Mouse (Mus musculus) G1E (cell line): ENCODE data around the gene Tuba1c. TPM values are rescaled to one million over a fixed set of nuclear protein-coding genes. Genes with fewer than 3 reads are reported as not detected.

Experiments
- ATAC-seq: 2 replicates; pipeline ENCODE4 v1.8.0; 2016; ENCODE audit warnings: mild to moderate bottlenecking; ENCODE audit not compliant: insufficient number of reproducible peaks, poor library complexity, low FRiP score, severe bottlenecking; ENCODE audit errors: extremely low read depth
- DNase-seq: peaks from one replicate; pipeline ENCODE4 v3.0.0; 2012; ENCODE audit warnings: low spot score
- H3K27me3 ChIP-seq: 2 replicates; pipeline ENCODE4 v1.6.1; 2012; ENCODE audit warnings: mild to moderate bottlenecking, low read length, inconsistent platforms; ENCODE audit not compliant: insufficient read depth
- H3K36me3 ChIP-seq: replicated peaks from 2 replicates; pipeline ENCODE3; 2012; ENCODE audit warnings: mild to moderate bottlenecking, inconsistent platforms
- H3K4me1 ChIP-seq: 2 replicates; pipeline ENCODE4 v1.6.1; 2012; ENCODE audit warnings: low read depth, low read length, inconsistent platforms, mixed read lengths; ENCODE audit not compliant: insufficient read depth
- H3K4me3 ChIP-seq: 2 replicates; pipeline ENCODE4 v1.5.1; 2012; ENCODE audit warnings: low read depth, mild to moderate bottlenecking, inconsistent platforms, low read length, moderate library complexity, mixed read lengths
- H3K9me3 ChIP-seq: replicated peaks from 2 replicates; pipeline ENCODE4 v1.6.1; 2012; ENCODE audit warnings: inconsistent platforms
- CTCF ChIP-seq: IDR thresholded peaks from 2 replicates; pipeline ENCODE4 v1.5.1; 2012; ENCODE audit warnings: low read depth, low read length, inconsistent platforms, mixed read lengths
- GATA1 ChIP-seq: IDR thresholded peaks from 2 replicates; pipeline ENCODE4 v1.6.1; 2012; ENCODE audit warnings: borderline replicate concordance, low read length, inconsistent platforms, mixed read lengths
- GATA2 ChIP-seq: IDR thresholded peaks from 2 replicates; pipeline ENCODE4 v1.6.1; 2012; ENCODE audit warnings: low read depth, low read length, inconsistent platforms, borderline replicate concordance
- POLR2AphosphoS5 ChIP-seq: IDR thresholded peaks from 2 replicates; pipeline ENCODE4 v1.6.1; 2012; ENCODE audit warnings: low read depth, low read length, inconsistent platforms; ENCODE audit not compliant: insufficient replicate concordance
- TAL1 ChIP-seq: conservative IDR thresholded peaks from 2 replicates; pipeline ENCODE4 v1.6.1; 2012; ENCODE audit warnings: low read depth, low read length, inconsistent platforms, mixed read lengths
- polyA plus RNA-seq: library from polyadenylated mRNA; stranded (reverse); fragments of >175 nt; gene quantifications from 2 replicates; pipeline ENCODE4 v1.2.3, GENCODE M21; 2012
- total RNA-seq, 2 experiments: library from RNA; stranded (forward) in 1 of 2; stranded (reverse) in 1 of 2; fragments of 200-1000 nt in 1 of 2; fragments of >200 nt in 1 of 2; fragmentation: Nextera tagmentation in 1 of 2; gene quantifications; 2 replicates each; pipeline ENCODE4 v1.2.3; 2014 to 2017

Gene Tuba1c
- total and polyA plus RNA-seq, 3 experiments = 72.7 to 856 (median 252) TPM

DNA sequence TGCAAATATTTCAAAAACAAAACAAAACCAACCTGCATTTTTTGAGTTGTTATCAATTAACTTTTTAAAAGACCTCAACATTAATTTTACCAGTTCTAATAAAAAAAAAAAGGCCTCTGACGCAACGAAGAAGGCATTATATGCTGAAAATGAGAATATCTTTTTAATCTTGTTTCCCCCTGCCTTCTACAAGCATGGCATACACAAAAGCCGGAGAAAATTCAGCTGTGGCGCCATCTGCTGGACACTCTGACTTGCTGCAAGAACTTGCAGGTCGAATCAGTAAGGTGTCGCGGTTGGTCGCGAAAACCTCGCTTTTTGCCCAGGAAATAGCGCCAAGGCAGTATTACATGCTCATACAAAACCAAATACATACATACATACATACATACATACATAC, 35.8 kb upstream of the Tuba1c start:
- no peaks in the 10 kb centered on the region for H3K9me3 ChIP-seq
- no peak overlapping the region; the same call in 1 of the 2 replicates for H3K4me3 ChIP-seq
- no peak; the same call in 1 of the 2 replicates for ATAC-seq
- H3K36me3 ChIP-seq = no peaks in the 10 kb centered on the region
- H3K27me3 ChIP-seq = peaks cover 5% of the 10 kb centered on the region; the same call in 1 of the 2 replicates
- peak; percentile 73 for TF ChIP-seq CTCF
- no peak for TF ChIP-seq TAL1
- peak; percentile 78 for DNase-seq
- H3K4me1 ChIP-seq = peaks cover 52% of the 10 kb centered on the region

DNA sequence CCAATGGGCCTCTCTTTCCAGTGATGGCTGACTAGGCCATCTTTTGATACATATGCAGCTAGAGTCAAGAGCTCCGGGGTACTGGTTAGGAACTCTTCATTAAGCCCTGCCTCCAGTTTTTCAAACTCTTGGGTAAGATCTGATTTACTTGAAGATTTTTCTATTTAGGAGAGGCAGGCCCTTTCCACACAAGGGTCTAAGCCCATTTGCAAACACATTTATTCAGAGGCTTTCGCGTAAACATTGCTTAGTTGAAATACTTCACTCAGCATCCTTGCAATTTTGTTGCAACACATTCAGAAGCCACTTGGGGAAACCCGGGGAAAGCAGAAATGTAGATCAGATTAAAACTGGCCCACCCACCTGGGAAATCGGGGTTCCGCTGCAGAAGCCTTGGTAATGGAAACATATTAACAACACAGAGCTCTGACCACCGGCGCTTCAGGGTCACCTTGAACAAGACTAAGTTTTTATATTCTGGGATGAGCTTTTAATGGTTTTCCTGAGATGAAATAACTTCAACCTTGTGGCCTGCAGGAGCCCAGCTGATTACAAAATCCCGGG, 34.7 kb upstream of the Tuba1c start:
- H3K9me3 ChIP-seq = no peaks in the 10 kb centered on the region
- no peak overlapping the region for H3K4me3 ChIP-seq
- ATAC-seq (no peak), DNase-seq (no peak)
- H3K36me3 ChIP-seq = no peaks in the 10 kb centered on the region
- no peak for TF ChIP-seq CTCF
- TF ChIP-seq GATA1 = no peak
- TF ChIP-seq GATA2 = no peak
- no peak for TF ChIP-seq POLR2AphosphoS5
- TF ChIP-seq TAL1 = no peak
- peaks cover 44% of the 10 kb centered on the region for H3K4me1 ChIP-seq
- H3K27me3 ChIP-seq = peaks cover 5% of the 10 kb centered on the region; the same call in 1 of the 2 replicates

DNA sequence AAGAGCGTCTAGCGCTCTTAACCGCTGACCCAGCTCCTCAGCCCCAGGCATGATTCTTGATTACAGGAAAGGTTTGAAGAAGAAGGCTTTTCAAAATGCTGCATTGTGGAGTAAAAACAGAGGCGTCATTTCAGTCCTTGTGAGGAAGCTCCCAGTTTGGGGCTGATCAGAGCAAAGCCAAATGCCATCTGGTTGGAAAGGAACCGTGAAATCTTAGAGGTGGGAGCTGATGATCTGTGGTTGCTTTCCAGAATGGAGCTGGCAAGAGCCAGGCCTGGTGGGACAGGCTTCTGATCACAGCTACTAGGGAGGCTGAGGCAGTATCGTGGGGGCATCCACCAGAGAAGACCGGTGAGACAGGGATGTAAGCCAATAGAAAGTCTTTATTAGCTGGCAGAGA, 32.9 kb upstream of the Tuba1c start:
- Histone ChIP-seq H3K4me1 (peaks cover 30% of the 10 kb centered on the region), H3K27me3 (peaks cover 10% of the 10 kb centered on the region), H3K9me3 (no peaks in the 10 kb centered on the region), H3K4me3 (no peak overlapping the region), H3K36me3 (no peaks in the 10 kb centered on the region)
- ATAC-seq (no peak), DNase-seq (no peak)
- no peak for TF ChIP-seq GATA2
- no peak for TF ChIP-seq GATA1
- TF ChIP-seq TAL1 = no peak
- no peak for TF ChIP-seq POLR2AphosphoS5
- no peak for TF ChIP-seq CTCF

DNA sequence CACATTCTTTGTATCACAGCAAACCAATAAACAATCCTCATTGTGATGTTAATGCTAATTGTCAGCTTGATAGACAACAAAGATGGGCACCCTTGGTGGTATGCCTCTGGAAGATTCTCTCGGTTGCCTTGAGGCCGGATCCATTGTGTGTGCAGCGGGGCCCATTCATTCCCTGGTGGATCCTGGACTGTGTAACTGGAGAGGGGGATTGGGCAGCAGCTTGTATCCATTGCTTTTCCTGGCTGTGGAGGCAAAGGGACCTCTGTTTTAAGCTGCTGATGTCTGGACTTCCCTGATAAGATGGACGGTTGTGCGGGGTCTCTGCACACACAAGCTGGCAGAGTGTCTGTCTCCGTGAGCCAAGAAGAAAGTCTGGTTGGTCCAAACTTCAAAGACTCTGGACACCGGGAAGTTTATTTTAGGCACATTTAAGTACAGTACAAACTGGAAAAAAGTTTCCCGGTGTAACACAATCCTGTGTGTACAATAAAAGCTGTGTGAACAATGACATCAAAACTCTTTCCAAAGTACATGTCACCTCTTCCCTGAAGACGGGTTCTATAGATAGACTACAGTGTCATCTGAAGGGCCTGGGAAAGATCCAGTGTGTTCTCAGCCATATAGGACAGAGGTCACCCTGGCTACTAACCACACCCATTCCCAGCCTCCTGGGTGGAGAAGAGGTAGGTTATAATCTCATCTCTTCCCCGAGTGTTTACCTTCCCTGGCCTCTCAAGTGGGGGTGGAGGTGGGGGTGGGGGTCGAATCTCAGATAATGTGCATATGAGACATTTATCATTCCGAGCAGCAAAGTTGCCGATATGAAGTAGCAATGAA, 31.5 kb upstream of the Tuba1c start:
- H3K36me3 ChIP-seq = no peaks in the 10 kb centered on the region
- H3K4me1 ChIP-seq = peaks cover 18% of the 10 kb centered on the region

DNA sequence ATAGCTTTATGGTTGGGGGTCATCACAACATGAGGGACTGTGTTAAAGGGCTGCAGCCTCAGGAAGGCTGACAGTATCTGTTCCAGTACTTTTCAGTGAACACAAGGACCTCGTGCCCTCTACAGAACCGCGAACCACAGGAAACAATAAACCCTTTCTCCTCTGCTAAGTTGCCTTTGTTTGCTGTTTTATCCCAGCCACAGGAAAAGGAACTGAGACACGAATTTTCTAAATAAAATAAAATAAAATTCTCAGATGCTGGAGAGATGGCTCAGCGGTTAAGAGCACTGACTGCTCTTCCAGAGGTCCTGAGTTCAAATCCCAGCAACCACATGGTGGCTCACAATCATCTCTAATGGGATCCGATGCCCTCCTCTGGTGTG, 30.9 kb upstream of the Tuba1c start:
- no peak for TF ChIP-seq GATA1
- TF ChIP-seq GATA2 = no peak
- TF ChIP-seq POLR2AphosphoS5 = no peak
- TF ChIP-seq TAL1 = no peak
- TF ChIP-seq CTCF = no peak
- DNase-seq = no peak
- no peak for ATAC-seq
- Histone ChIP-seq H3K9me3 (no peaks in the 10 kb centered on the region), H3K4me3 (no peak overlapping the region), H3K36me3 (no peaks in the 10 kb centered on the region), H3K4me1 (peaks cover 15% of the 10 kb centered on the region), H3K27me3 (peaks cover 22% of the 10 kb centered on the region)

More for the DNA sequence above, 31.5 kb upstream of the Tuba1c start:
- no peak overlapping the region for H3K4me3 ChIP-seq
- TF ChIP-seq TAL1 (no peak), POLR2AphosphoS5 (no peak), CTCF (no peak), GATA1 (no peak), GATA2 (no peak)
- no peak for DNase-seq
- H3K9me3 ChIP-seq = no peaks in the 10 kb centered on the region
- no peak for ATAC-seq
- H3K27me3 ChIP-seq = peaks cover 22% of the 10 kb centered on the region

DNA sequence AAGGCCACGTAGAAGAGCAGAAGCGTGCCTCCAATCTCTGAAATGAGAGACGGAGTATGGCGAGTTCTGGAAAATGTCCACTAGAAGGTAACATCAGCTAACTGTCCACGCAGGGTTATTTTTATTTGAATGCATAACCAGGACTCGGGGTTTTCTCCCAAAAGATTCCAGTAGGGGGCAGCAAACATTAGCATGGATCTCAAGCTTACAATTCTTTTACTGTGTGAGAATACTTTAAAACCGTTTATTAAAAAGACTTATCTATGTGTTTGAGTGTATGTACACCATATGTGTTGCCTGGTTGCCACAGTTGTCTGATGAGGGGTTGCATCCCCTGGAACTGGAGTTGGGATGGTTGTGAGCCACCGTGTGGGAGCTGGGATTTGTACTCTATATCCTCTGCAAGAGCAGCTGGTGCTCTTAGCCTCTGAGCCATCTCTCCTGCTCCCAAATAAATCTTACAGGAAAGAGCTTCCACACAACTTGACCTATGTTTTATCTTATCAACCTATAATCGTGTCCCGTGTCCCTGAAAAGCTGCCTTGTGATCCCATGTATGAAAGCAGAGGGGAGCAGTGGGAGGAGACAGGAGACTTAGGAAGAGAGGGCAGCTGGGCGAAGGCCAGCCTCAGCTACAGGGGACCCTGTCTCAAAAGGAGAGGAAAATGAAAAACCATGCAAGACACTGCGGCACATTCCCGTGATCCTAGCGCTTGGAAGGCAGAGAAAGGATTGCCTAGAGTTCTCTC, 29.0 kb upstream of the Tuba1c start:
- Histone ChIP-seq H3K36me3 (no peaks in the 10 kb centered on the region), H3K4me1 (peaks cover 10% of the 10 kb centered on the region), H3K27me3 (peaks cover 26% of the 10 kb centered on the region), H3K9me3 (no peaks in the 10 kb centered on the region), H3K4me3 (no peak overlapping the region)
- TF ChIP-seq GATA1 (no peak), CTCF (no peak), GATA2 (no peak), TAL1 (no peak), POLR2AphosphoS5 (no peak)
- DNase-seq (no peak), ATAC-seq (no peak)
